Mouse (Mus musculus) kidney, postnatal 36 days (tissue): Measurements from ENCODE around the gene Vsx2.

ENCODE experiments used
- DNase-seq, 2 experiments: peaks; one replicate each; pipeline ENCODE4 v3.0.0; 2021 to 2022; ENCODE audit warnings: mixed read lengths in 2 of 2

Vsx2 gene

DNA sequence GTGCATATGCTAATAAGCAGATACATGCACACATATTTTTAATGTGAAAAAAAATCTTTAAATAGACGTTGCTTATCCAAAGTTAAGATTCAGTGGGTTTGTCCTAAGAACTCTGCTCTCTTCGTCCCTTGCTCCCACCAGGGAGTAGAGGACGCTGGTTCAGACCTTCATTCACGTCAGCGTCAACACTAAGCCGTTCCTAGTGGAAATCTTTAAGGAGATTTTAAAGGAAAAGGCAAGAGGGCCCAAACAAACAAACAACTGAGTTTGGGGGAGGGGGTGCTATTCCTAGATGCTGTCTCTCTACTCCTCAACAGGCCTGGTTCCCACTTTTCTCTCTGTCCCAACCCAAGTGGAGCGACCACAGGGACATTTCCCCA is 2.8 kb downstream of the Vsx2 start:
- no peak for DNase-seq

DNA sequence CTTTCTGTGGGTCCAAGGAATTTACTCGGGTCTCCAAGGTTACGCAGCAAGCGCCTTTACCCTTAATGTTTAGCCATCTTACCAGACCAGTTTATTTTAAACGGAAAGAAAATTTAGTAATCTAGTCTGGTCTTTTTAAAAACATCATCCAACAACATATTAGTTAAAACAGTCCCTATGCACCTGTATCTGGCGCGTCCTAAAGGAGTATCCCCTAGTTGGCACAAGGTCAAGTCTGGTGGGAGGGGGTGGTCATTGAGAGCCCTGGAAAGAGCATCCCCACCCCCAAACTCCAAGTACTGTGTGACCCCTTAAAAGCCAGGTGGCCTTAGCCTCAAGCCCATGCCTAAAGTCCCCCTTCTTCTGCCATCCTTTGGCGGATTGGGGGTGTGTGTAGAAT is 3.5 kb downstream of the Vsx2 start:
- no peak for DNase-seq

DNA sequence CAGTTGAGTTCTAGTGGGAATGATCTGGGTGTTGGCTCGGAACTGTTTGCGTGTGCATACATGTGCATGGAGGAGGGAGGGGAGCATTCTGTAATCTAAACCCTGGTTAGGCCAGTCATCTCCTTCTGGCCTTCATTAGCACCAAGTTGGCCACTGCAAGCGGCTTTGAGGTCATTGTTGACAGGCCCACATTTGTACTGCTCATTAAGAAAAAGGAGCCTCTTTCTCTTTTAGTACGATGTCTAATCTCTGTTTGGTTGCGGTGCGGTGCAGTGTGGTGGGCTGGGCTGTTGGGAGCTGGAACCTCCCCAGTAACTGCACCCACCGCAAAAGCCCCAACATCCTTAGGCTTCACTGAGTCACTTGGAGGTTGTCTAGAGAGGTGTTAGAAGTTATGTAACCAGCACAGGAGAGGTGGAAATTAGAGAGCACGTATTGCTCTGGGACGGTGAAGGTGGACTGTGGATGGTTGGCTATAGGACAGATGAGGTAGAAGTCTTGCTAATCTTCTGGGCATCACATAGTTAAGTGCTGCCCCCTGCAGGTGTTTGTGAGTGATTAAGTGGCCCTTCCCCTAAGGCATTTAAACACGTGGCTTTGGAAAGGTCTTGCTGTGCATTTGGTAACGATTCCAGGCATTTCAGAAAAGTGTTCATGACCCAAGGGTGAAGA is 8.3 kb downstream of the Vsx2 start:
- peak in 1 of 2 experiments; percentile 10 for DNase-seq

DNA sequence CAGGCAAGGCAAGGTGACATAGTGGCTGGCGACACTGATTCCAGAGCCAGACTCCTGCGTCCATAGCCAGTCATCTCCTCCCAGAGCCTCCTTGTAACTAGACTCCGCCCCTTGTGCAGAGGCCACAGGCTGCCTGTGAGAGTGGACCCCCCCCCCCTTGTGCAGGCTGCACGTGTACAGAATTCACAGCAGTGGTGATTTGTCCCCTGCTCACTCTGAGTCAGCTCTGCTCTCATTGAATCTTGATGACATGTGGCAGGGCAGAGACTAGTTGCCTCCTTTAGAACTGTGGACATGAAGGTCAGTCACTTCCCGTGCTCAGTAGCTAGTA is 8.8 kb downstream of the Vsx2 start:
- peak; percentile 8 to 9 for DNase-seq

DNA sequence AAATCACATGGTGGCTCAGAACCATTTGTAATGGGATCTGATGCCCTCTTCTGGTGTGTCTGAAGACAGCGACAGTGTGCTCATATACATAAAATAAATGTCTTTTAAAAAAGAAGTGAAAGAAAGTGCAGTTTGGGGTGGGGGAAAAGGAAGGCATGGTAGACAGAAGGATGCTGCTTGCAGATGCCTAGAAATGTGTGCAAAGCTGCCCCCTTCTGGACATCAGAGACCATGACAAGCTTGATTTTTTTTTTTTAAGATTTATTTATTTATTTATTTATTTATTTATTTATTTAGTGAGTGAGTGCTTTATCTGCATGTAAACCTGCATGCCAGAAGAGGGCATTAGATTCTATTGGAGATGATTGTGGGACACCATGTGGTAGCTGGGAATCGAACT is 11.7 kb downstream of the Vsx2 start:
- DNase-seq: no peak

DNA sequence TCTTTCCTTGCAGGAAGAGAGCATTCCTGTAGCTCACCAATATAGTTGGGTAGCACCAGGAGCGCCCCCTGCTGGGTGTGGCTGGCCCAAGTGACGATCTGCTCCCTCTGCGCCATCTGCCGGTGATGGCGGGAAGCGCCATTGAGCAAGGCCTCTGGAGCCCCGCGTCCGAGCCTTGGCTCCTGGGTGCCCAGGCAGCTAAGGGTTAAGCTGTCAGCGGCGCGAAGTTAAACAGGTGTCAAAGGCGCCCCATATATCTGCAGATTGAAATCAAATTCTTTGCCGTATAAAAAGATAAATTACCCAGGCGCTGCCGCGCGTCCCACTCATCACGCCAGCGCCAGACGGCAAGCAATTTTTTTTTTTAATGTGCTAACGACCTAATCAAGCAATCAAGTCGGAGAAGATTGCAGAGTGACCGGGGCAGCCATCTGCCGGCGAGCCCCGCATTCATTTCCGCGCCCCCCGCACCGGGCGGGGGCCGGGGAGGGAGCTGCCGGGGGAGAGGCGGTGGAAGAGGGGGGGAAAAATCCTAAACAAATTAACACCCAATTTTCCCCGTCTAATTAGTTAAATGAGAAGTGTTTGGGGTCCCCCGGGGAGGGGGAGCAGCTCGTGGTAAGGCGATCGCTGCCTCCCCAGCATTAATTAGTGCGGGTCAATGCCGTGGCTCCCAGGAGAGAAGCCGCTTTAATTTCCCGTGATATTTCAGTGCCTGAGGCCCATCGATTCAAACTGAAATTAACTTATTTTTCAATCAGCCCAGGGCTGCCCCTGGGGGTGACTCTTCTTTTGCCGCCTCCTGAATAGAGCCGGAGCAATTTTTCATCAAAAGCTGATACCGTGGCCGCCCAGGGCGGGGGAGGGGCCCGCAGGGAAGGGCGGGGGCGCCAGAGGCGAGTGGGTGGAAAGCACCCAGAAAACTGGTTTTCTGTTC is 20.5 kb downstream of the Vsx2 start:
- DNase-seq: peak; percentile 92 to 98

DNA sequence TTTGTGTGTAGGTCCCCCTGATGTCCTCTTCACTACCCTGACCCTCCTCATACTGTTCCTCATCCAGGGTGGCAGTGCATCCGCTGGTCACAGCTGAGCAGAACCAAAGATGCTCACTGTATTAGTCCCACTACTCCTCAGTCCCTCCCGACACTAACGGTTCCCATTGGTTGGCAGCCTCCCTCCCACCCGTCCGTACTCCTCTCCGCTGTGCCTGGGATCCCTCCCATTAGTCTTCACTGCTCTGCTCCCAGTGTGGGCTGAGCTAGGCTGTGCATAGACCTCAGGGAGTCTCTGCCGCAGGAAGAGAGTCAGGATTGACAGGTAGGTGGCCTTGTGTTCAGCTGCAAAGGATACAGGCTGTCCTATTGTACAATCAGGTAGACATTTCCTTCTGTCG is 28.8 kb downstream of the Vsx2 start:
- no peak for DNase-seq

DNA sequence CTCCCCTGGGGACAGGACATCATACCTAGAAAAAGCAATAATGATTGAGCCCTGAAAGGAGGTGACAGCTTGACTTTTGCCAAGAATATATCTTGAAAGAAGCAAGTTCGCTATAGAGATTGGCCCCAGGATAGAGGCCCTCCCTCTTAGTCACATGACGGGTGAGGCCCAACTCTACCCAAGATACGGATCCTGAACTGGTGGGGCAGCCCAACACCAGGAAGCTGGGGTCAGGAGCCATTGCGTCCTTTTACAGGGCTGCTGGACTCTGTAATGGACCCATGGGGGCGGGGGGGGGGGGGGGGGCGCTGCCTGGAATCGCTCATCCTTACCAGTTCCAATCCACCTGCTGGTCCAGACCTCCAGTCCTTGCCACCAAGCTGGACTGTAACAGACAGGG is 34.4 kb downstream of the Vsx2 start:
- DNase-seq: no peak

DNA sequence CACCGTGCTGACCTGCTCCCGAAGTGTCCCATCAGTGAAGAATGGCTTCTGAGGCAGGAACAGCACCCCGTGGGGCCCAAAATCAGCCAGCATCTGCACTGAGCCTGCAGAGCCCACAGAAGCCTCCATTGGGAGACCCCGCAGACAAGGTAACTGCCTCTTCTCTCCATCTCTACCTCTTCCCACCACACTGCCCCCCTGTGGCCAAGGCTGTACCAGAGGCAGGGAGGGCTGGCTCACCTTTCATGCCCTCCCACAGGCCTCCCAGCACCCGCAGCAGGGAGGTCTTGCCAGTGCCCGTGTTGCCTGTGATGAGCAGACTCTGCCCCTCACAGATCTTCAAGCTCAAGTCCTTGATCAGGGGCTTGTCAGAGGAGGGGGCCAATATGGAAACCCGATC is 36.3 kb downstream of the Vsx2 start:
- peak; percentile 19 to 68 for DNase-seq

DNA sequence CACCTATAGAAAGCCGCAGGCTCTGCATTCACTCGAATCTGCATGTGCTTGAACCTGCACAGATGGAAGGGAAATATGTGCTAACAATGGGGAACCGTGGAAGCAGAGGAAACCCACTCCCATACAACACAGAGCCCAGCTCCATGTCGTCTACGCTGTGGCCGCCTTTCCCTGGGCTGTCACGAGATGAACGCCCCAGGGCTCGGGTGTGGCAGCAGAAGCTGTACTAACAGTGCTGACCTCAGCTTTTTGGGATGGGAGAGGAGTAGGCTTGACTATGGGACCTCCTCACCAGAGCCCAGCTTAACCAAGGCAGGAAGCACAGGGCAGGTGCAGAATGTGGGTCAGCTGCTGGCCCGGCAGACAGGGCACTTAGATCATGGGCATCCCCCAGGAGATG is 42.2 kb downstream of the Vsx2 start:
- peak in 1 of 2 experiments; percentile 16 for DNase-seq

DNA sequence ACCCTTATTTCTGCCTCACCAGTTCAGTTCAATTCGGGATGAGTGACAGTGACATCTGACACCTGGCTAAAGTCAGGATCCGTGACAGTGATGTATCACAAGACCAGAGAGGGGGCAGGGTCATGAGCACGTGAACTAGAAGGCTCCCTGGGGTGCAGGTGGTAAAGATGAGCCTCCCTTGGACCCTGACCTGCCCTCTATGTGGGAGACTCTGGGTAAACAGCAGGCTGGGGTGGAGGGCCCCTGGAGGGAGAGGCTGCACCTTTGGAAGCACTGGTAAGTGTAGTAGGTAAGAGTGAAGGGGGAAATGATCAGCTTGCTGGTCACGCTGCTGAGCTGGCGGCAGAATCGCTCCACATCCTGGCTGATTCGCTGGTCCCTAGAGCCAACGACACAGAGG is 43.0 kb downstream of the Vsx2 start:
- DNase-seq: peak; percentile 80 to 81

DNA sequence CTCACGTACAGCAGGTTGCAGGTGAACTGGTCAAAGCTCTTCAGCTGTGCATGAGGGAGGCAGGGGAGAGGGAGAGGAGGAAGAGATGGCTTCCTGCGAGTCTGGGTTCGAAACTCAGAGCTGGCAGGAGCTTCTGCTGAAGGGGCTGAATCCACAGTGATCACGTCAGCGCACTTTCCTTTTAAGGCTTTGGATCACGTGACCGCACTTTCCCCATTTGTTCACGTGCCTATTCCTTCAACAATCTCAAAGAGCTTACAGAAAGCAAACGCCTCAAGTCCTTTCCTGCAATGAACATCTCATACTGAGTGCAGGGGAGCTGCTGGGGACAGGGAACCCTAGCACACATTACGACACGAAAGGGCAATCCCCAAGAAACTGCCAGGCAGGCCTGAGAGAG is 44.4 kb downstream of the Vsx2 start:
- peak; percentile 36 to 40 for DNase-seq

DNA sequence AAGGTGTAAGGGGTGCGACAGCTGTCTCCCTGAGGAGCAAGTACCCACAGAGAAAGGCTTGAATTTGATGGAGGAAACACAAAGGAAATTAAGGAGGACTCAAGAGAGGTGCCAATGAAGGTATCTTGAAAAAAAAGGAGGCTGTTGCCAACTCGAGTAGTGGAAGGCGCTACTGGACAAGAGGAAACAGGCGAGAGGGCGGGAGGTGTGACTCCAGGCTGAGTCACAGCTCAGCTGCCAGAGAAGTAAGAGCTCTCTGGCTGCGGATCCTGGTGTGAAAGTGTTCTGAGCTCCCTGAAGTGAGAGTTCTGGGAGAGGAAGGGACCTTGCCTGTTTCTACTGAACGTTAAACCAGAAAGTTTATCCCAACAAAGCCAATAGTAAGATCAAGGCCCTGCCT is 45.0 kb downstream of the Vsx2 start:
- peak in 1 of 2 experiments; percentile 27 for DNase-seq

DNA sequence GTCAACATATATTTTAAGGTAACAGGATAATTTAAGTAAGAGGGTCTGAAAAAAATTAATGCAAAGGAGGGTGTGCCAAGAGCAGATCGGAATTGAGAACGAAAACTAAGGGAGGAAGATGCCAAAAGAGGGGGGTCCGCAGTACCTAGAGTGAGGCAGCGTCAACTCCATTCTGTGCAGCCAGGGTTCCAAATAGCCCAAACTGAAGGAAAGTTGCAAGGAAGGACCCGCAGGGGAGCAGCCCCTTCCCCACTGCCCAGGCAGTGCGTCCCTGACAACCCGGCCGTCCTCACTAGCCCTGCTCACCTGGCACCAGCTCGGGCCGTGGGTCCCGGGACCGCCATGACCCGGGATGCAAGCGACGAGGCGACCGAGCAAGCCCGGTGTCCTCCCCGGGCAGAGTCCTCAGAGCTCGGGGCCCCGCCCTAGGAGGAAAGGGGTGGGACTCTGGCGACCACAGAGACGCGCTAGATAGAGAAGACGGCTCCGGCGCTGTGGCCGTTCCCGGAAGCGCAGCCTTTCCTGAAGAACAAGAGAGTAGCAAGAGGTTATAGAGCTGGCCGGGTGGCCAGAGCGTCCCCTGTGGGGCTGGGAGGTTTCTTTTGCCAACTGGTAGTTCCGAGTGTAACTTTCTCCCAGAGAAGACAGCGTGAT is 47.5 kb downstream of the Vsx2 start, which contains the start of gene Abcd4:
Abcd4 (minus strand) TSS at position 437 of the 654 bp plus-strand sequence.
- DNase-seq: peak; percentile 97 to 98

DNA sequence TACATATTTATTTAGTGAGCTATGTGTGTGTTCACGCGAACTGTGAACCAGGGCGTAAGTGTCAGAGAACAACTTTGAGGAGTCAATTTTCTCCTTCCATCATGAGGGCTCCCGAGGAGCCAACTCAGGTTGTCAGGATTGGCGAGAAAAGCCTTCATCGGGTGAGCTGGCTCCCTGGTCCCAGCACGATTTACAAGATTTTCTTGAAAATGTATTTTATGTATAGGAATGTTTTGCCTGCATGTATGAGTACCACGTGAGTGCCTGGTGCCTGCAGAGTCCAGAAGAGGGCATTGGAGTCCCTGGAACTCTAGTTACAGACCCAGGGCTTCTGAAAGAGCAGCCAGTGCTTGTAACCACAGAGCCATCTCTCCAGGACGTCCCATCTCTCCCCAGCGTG is 48.1 kb downstream of the Vsx2 start:
- DNase-seq: peak; percentile 36 to 40

DNA sequence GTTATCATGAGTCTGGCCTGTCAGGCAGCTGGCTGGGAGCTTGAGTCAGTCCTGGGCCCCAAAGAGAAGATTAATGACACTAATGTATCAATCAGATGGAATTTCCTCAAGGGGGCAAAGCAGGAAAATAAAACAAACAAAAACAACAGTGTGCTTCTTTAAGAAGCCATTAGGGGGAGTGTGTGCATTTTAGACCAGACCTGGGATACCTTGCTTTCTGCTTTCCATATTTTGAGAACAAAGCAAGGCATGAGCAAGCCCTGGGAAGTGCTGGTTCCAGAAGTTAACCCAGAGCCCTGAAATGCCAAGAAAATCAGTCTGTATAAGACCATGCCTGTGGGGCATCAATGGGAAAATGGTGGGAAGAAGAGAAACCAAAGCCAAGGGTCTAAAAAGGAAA is 51.4 kb downstream of the Vsx2 start:
- peak in 1 of 2 experiments; percentile 17 for DNase-seq

DNA sequence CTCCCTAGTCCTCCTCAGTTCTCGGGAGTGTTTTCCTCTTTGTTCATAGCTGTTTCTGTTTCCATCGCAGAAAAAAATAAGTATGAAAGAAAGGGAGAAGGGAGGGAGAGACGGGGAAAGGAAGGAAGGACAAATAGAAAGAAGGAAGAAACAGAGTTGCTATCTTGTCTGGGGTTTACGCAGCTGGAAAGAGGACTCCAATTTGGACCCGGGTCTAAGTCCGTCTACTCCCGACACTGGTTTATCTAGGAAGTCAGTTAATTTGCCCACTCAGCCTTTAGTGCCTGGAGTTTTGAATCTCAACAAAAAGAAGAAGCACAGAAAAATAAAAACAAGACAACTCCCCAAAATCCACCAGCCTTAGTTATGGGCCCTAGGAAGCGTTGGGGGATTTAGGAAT is 55.0 kb downstream of the Vsx2 start:
- DNase-seq: peak in 1 of 2 experiments; percentile 43

DNA sequence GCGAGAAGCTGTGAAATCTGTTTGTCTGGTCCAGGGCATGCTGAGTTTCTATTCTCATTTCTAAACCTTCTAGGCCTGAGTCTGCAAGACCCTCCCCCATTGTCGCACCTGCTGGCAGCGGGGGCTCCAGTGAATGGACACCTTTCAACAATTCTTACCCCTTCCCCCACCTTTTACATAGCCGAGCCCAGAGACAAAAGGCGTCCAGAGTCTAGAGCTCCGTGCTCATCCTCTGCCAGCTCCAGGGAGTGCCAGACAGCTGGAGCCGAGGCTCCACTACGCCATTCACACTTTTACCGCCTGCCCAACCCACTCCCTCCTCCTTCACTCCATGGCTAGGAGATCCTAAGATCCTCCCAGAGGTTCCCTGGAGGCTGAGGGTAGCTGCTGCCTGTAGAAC is 55.6 kb downstream of the Vsx2 start:
- peak in 1 of 2 experiments; percentile 30 for DNase-seq

DNA sequence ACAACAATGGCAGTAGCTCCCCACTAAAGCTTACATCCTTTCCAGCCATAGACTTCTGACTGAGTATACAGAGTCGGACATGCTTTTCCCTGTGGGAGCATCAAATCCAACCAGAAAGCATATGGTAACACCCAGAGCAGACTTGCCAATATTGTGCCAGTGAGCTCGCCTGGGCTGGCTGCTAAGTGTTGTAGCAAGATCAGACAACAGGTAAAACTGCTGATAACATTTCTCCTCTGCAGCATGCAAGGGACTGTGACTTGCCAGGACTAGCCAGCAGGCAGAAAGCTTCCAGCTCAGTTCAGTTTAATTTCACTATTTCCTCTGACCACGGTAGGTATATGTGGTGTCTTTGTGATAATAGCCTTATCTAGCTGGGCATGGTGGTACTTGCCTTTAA is 62.3 kb downstream of the Vsx2 start:
- DNase-seq: no peak

DNA sequence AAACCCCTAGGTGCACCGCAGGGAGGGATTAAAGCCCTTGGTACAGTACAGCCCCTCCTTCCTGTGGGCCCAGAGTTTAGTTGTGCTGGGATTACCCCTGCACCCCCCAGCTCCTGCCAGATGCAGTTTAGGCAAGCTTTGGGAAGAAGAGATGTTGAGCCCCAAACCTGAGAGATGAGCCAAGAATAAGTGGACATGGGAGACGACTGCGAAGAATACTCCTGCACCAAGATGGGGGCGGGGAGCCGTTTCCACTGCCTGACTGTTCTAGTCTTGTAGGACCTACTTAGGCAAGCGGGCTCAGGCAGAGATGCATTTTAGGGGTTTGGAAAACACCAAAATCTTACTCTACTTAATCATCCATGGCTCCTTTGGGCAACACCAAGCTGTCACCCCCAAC is 70.7 kb downstream of the Vsx2 start:
- DNase-seq: no peak

DNA sequence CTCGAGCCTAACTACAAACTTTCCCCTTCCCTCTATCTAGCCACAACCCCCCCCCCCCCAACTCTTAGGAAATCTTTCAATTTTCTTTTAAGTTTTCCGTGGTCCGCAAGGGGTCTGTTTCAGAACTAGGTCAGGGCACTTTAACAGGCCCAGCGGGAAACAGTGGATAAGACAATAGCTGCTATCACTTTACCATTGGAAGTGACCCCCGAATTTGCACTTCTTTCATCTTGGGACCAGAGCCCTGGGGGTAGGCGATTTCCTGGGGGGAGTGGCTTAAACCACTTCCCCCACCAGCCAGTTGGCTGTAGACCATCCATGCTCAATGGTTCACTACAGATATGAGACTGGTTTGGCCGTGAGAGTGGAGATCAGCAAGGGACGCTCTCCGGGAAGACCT is 71.1 kb downstream of the Vsx2 start, which contains the start of gene Vrtn:
Vrtn (plus strand) TSS at position 366 of the 400 bp plus-strand sequence.
- DNase-seq: no peak
